25 mouse cellular contexts compared by ENCODE assay signal in the genomic region with DNA sequence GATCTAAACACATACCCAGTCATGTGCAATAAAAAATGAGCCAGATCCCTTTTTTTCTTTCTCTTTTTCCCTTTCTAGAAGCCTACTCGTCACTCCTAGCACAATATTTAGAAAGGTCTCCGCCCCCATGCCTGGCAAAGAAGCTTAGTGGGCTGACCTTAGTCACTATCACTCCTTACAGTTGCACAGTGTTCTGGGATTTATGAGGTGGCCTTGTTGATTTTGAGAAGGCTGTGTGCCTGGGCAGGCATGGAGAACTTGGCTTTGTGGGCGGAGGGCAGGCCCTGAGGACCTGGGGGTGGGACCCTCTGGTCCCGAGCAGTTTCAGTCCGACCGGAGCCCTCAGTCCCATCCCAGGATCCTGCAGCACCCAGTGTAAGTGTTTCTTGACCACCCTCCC. TPM values are rescaled to one million over a fixed set of nuclear protein-coding genes. Genes with fewer than 3 reads are reported as not detected.
DNase-seq lines count a peak whose midpoint lies in the region; ATAC-seq and TF ChIP-seq lines count a peak whose summit lies in the region.
"Had no signal": no experiment of that assay in that cellular context is flagged by ENCODE, and none has a peak within 500 bp of the region (broad histone marks: within the 10 kb centered on the region; RNA-seq: fewer than 3 reads in every experiment).

No protein-coding gene starts in this region.

- DNase-seq in adrenal gland, adult 2 months: peak; percentile 70
- no peak for DNase-seq in adrenal gland, postnatal 4 days (ENCODE audit: low spot score in 2 of 2)
- peak; percentile 34 to 44 for DNase-seq in lung, adult 18-20 months
- no peak for DNase-seq in lung, postnatal 25 days (ENCODE audit: low spot score)
- peak; percentile 63 to 77 for DNase-seq in adrenal gland, postnatal 36 days
- DNase-seq in stomach, postnatal 0 days (ENCODE audit: low spot score): peak; percentile 15
- DNase-seq in urinary bladder, postnatal 25 days (ENCODE audit: low spot score): no peak
- DNase-seq in cerebellum, adult 18-20 months: no peak
- DNase-seq: cerebellum, adult 8-10 months; gastrocnemius, postnatal 14 days; heart, postnatal 10 days; kidney, adult 8-10 months; kidney, postnatal 25 days; lung, embryonic 14.5 days; retina, postnatal 1 day; thymus, adult 18-20 months; thymus, postnatal 4 days had no signal

- H3K4me3 ChIP-seq in stomach, postnatal 0 days (ENCODE audit: low read depth, low read length): no peak overlapping the region
- H3K4me3 ChIP-seq: forebrain, embryonic 12.5 days; hindbrain, embryonic 12.5 days; limb, embryonic 10.5 days; megakaryocyte, embryonic 14.5 days had no signal

- no peak overlapping the region for H3K27ac ChIP-seq in stomach, postnatal 0 days (replicated peaks)
- H3K27ac ChIP-seq: forebrain, embryonic 12.5 days; hindbrain, embryonic 12.5 days; limb, embryonic 10.5 days had no signal

- 83% methylated on average over 6 of the region's 6 CpGs for WGBS in stomach, postnatal 0 days

- no peaks in the 10 kb centered on the region for H3K27me3 ChIP-seq in stomach, postnatal 0 days (ENCODE audit: control insufficient read depth, insufficient read depth, low read length)
- H3K27me3 ChIP-seq: forebrain, embryonic 12.5 days; hindbrain, embryonic 12.5 days; megakaryocyte, embryonic 14.5 days had no signal

- H3K4me1 ChIP-seq in stomach, postnatal 0 days (replicated peaks; ENCODE audit: control insufficient read depth, insufficient read depth): no peaks in the 10 kb centered on the region
- H3K4me1 ChIP-seq: forebrain, embryonic 12.5 days; hindbrain, embryonic 12.5 days; limb, embryonic 10.5 days had no signal

- no peak for ATAC-seq in stomach, postnatal 0 days (ENCODE audit: low FRiP score, low TSS enrichment)
- ATAC-seq: activated CD4-positive, CD25-positive, alpha-beta regulatory T cell, adult 4 months; midbrain, embryonic 16.5 days had no signal

- no peaks in the 10 kb centered on the region for H3K9me3 ChIP-seq in stomach, postnatal 0 days (ENCODE audit: control insufficient read depth, low read length)
- H3K9me3 ChIP-seq: forebrain, embryonic 12.5 days; G1E; megakaryocyte, embryonic 14.5 days had no signal

- no peak for TF ChIP-seq CTCF in stomach, postnatal 0 days (IDR thresholded peaks at IDR 0.05; ENCODE audit: low read depth)

- TF ChIP-seq EP300 in stomach, postnatal 0 days (optimal IDR thresholded peaks at IDR 0.05): no peak

- no peaks in the 10 kb centered on the region for H3K36me3 ChIP-seq in stomach, postnatal 0 days (ENCODE audit: control insufficient read depth, insufficient read depth, low read length)

- H3K9ac ChIP-seq in stomach, postnatal 0 days (ENCODE audit: low read length): no peak overlapping the region
- H3K9ac ChIP-seq: forebrain, embryonic 12.5 days; hindbrain, embryonic 12.5 days; lung, embryonic 14.5 days had no signal

- H3K4me2 ChIP-seq in stomach, postnatal 0 days (replicated peaks; ENCODE audit: low read depth): no peak overlapping the region
- H3K4me2 ChIP-seq: forebrain, embryonic 12.5 days; hindbrain, embryonic 12.5 days; liver, embryonic 11.5 days; lung, embryonic 14.5 days had no signal

RNA-seq across cellular contexts. Expression of a gene that starts 19.8 kb away (rescaled TPM):
- 10 to 100 TPM; 62.6 to 96.0 TPM for total RNA-seq in adrenal gland, adult 2 months (2021)
- polyA plus RNA-seq in adrenal gland, adult 2 months (2012; rRNA removed): 320 and 360 TPM in 2 replicates
- 100 to 1,000 TPM; 130 TPM for total RNA-seq in adrenal gland, postnatal 4 days (2021)
- 100 to 1,000 TPM in 1 of 2 experiments, 10 to 100 TPM in 1; 64.1 to 103 TPM for total RNA-seq in adrenal gland, postnatal 36 days (2021)
- 88.2 and 89.6 TPM in 2 replicates for polyA plus RNA-seq in stomach, postnatal 0 days (2015; fragmentation: Nextera tagmentation; extraction: Ambion mirVana)

RNA-seq across cellular contexts. Expression of a gene that starts 19.8 kb away (rescaled TPM):
- 10 to 100 TPM; 47.8 to 84.4 TPM for total RNA-seq in adrenal gland, adult 2 months (2021)
- polyA plus RNA-seq in adrenal gland, adult 2 months (2012; rRNA removed): 10.1 and 13.5 TPM in 2 replicates
- 10 to 100 TPM; 61.4 to 67.3 TPM for total RNA-seq in adrenal gland, postnatal 4 days (2021)
- 10 to 100 TPM; 61.1 to 78.2 TPM for total RNA-seq in adrenal gland, postnatal 36 days (2021)
- polyA plus RNA-seq in stomach, postnatal 0 days (2015; fragmentation: Nextera tagmentation; extraction: Ambion mirVana): 12.1 and 12.3 TPM in 2 replicates

RNA-seq across cellular contexts. Expression of a gene that starts 26.0 kb away (rescaled TPM):
- total RNA-seq in adrenal gland, adult 2 months (2021): 10 to 100 TPM; 48.0 to 62.7 TPM
- 60.0 and 69.0 TPM in 2 replicates for polyA plus RNA-seq in adrenal gland, adult 2 months (2012; rRNA removed)
- total RNA-seq in adrenal gland, postnatal 4 days (2021): 10 to 100 TPM; 57.3 to 57.5 TPM
- 10 to 100 TPM; 53.8 to 55.6 TPM for total RNA-seq in adrenal gland, postnatal 36 days (2021)
- polyA plus RNA-seq in stomach, postnatal 0 days (2015; fragmentation: Nextera tagmentation; extraction: Ambion mirVana): 52.1 and 53.1 TPM in 2 replicates

RNA-seq across cellular contexts. Expression of a gene that starts 37.8 kb away (rescaled TPM):
- 10 to 100 TPM; 68.2 to 74.8 TPM for total RNA-seq in adrenal gland, adult 2 months (2021)
- 68.4 and 77.7 TPM in 2 replicates for polyA plus RNA-seq in adrenal gland, adult 2 months (2012; rRNA removed)
- total RNA-seq in adrenal gland, postnatal 4 days (2021): 10 to 100 TPM; 68.2 to 74.1 TPM
- 10 to 100 TPM; 63.5 to 73.1 TPM for total RNA-seq in adrenal gland, postnatal 36 days (2021)
- 26.4 and 29.5 TPM in 2 replicates for polyA plus RNA-seq in stomach, postnatal 0 days (2015; fragmentation: Nextera tagmentation; extraction: Ambion mirVana)

Comparison
In these comparisons a context has a peak if more than half of its experiments do, and no peak if none do; other contexts are left out.
1. DNase-seq: peak in adrenal gland, adult 2 months (single experiment), lung, adult 18-20 months (2 of 2), adrenal gland, postnatal 36 days (2 of 2) and stomach, postnatal 0 days (single experiment); none in adrenal gland, postnatal 4 days (0 of 2), lung, postnatal 25 days (single experiment), urinary bladder, postnatal 25 days (single experiment) and cerebellum, adult 18-20 months (0 of 2).